In genomic region chr19:57132281-57132680, GRCm38 (mm10) we compare ENCODE assay signal across 13 mouse cellular contexts.
DNase-seq lines count a peak whose midpoint lies in the region; ATAC-seq and TF ChIP-seq lines count a peak whose summit lies in the region.
"Had no signal": no experiment of that assay in that cellular context is flagged by ENCODE, and none has a peak within 500 bp of the region (broad histone marks: within the 10 kb centered on the region; RNA-seq: fewer than 3 reads in every experiment).

No protein-coding gene starts in this region.

- peak overlapping the region; percentile 48 for H3K27ac ChIP-seq in kidney, adult 2 months (ENCODE audit: insufficient read depth, low read depth, low read length)
- H3K27ac ChIP-seq in thymus, adult 2 months (ENCODE audit: control insufficient read depth, insufficient read depth, low read length), result peak overlapping the region; percentile 98
- H3K27ac ChIP-seq in forebrain, embryonic 13.5 days, result no peak overlapping the region
- H3K27ac ChIP-seq: hindbrain, embryonic 10.5 days; left cerebral cortex, adult 2 months had no signal

- ATAC-seq in activated CD4-positive, CD25-positive, alpha-beta regulatory T cell, adult 4 months, result peak; percentile 82
- ATAC-seq in megakaryocyte progenitor cell, adult 5-6 weeks (replicated peaks; ENCODE audit: poor library complexity), result peak; percentile 49
- ATAC-seq in forebrain, embryonic 13.5 days, result no peak

- intact Hi-C loops in left cerebral cortex, postnatal 10 days (cut with DNase I), result loop anchor here (10.0 kb wide), 1 partner anchor 513 kb away; no protein-coding TSS in a partner anchor

- H3K9me3 ChIP-seq in forebrain, embryonic 13.5 days (replicated peaks), result no peaks in the 10 kb centered on the region
- H3K9me3 ChIP-seq: hindbrain, embryonic 10.5 days had no signal

- no peak for TF ChIP-seq CTCF in kidney, adult 2 months (conservative IDR thresholded peaks at IDR 0.05; ENCODE audit: insufficient read depth, insufficient read length, low read depth, low read length)
- no peak for TF ChIP-seq CTCF in thymus, adult 2 months (IDR thresholded peaks at IDR 0.05; ENCODE audit: borderline replicate concordance, control insufficient read depth, extremely low read depth, insufficient read depth, low read length, poor library complexity)

- no peak overlapping the region for H3K9ac ChIP-seq in forebrain, embryonic 13.5 days
- H3K9ac ChIP-seq: lung, embryonic 14.5 days had no signal

- H3K4me1 ChIP-seq in kidney, adult 2 months (ENCODE audit: control insufficient read depth, insufficient read depth, low read length), result peaks cover 8% of the 10 kb centered on the region
- peaks cover 63% of the 10 kb centered on the region for H3K4me1 ChIP-seq in thymus, adult 2 months (replicated peaks; ENCODE audit: control insufficient read depth, insufficient read depth, low read length)
- peaks cover 11% of the 10 kb centered on the region for H3K4me1 ChIP-seq in forebrain, embryonic 13.5 days

- H3K27me3 ChIP-seq in kidney, adult 2 months (replicated peaks; ENCODE audit: control insufficient read depth, insufficient read depth, low read length), result no peaks in the 10 kb centered on the region
- H3K27me3 ChIP-seq in thymus, adult 2 months (ENCODE audit: control insufficient read depth, insufficient read depth, low read length), result no peaks in the 10 kb centered on the region
- no peaks in the 10 kb centered on the region for H3K27me3 ChIP-seq in forebrain, embryonic 13.5 days

- H3K36me3 ChIP-seq in kidney, adult 2 months (ENCODE audit: control insufficient read depth, insufficient read depth, low read length), result no peaks in the 10 kb centered on the region
- H3K36me3 ChIP-seq in thymus, adult 2 months (ENCODE audit: control insufficient read depth, insufficient read depth, low read length), result no peaks in the 10 kb centered on the region
- H3K36me3 ChIP-seq in forebrain, embryonic 13.5 days (ENCODE audit: poor library complexity, severe bottlenecking), result no peaks in the 10 kb centered on the region
- H3K36me3 ChIP-seq: hindbrain, embryonic 10.5 days had no signal

- WGBS in kidney, adult 2 months, result 54% methylated on average over 5 of the region's 5 CpGs
- 5% methylated on average over 5 of the region's 5 CpGs for WGBS in thymus, adult 2 months
- WGBS in forebrain, embryonic 13.5 days, result 89% methylated on average over 5 of the region's 5 CpGs

- H3K4me2 ChIP-seq in forebrain, embryonic 13.5 days, result no peak overlapping the region
- H3K4me2 ChIP-seq: lung, embryonic 14.5 days had no signal

- no peak overlapping the region for H3K4me3 ChIP-seq in kidney, adult 2 months (ENCODE audit: insufficient read depth, low read depth, low read length)
- no peak overlapping the region for H3K4me3 ChIP-seq in thymus, adult 2 months (ENCODE audit: control insufficient read depth, insufficient read depth, low read length)
- H3K4me3 ChIP-seq in forebrain, embryonic 13.5 days, result no peak overlapping the region
- H3K4me3 ChIP-seq: hindbrain, embryonic 10.5 days; left cerebral cortex, adult 2 months; myocyte had no signal

- DNase-seq in kidney, adult 2 months, result peak; percentile 62
- no peak for DNase-seq in kidney, postnatal 4 days
- peak; percentile 83 for DNase-seq in thymus, adult 2 months
- DNase-seq in layer of hippocampus, adult 8-10 months (ENCODE audit: low spot score in 2 of 2), result no peak
- no peak for DNase-seq in left cerebral cortex, postnatal 10 days (ENCODE audit: extremely low spot score in 1 of 2, low spot score in 2 of 2)
- DNase-seq: adrenal gland, postnatal 36 days; lung, embryonic 14.5 days had no signal

- TF ChIP-seq POLR2A in kidney, adult 2 months (IDR thresholded peaks at IDR 0.05; ENCODE audit: low read depth, low read length), result no peak
- TF ChIP-seq POLR2A in thymus, adult 2 months (IDR thresholded peaks at IDR 0.05; ENCODE audit: control insufficient read depth, extremely low read depth, insufficient read depth, low read length, poor library complexity), result 0 out of 2 replicates have a peak, but pooled peaks have one; percentile 35

Comparison
In these comparisons a context has a peak if more than half of its experiments do, and no peak if none do; other contexts are left out.
1. DNase-seq: peak in kidney, adult 2 months (single experiment) and thymus, adult 2 months (single experiment); none in kidney, postnatal 4 days (0 of 2), layer of hippocampus, adult 8-10 months (0 of 2) and left cerebral cortex, postnatal 10 days (0 of 2).